Mouse (Mus musculus) kidney, adult 2 months (tissue): ENCODE measurements around the gene Gadd45g. TPM values are rescaled to one million over a fixed set of nuclear protein-coding genes. Genes with fewer than 3 reads are reported as not detected.
"Not testable (repeated sequence)": the region's sequence is repeated elsewhere in the genome, so short reads cannot be mapped to it uniquely, and the experiment has no call there.

Experiments used
- DNase-seq: peaks from one replicate; pipeline ENCODE4 v3.0.0; 2021
- H3K27ac ChIP-seq: fragments of 200-500 bp; 2 replicates; pipeline ENCODE4 v1.5.1; 2012; ENCODE audit warnings: low read depth, low read length, control low read depth, inconsistent platforms; ENCODE audit not compliant: insufficient read depth
- H3K27me3 ChIP-seq: fragments of 200-500 bp; replicated peaks from 2 replicates; pipeline ENCODE4 v1.6.1; 2012; ENCODE audit warnings: mild to moderate bottlenecking, moderate library complexity, low read length, inconsistent platforms; ENCODE audit not compliant: control insufficient read depth, insufficient read depth
- H3K36me3 ChIP-seq: fragments of 200-500 bp; 2 replicates; pipeline ENCODE4 v1.6.1; 2012; ENCODE audit warnings: mild to moderate bottlenecking, moderate library complexity, low read length, inconsistent platforms; ENCODE audit not compliant: control insufficient read depth, insufficient read depth
- H3K4me1 ChIP-seq: fragments of 200-500 bp; 2 replicates; pipeline ENCODE4 v1.6.1; 2011; ENCODE audit warnings: low read length; ENCODE audit not compliant: control insufficient read depth, insufficient read depth
- H3K4me3 ChIP-seq: fragments of 200-500 bp; 2 replicates; pipeline ENCODE4 v1.5.1; 2011; ENCODE audit warnings: mild to moderate bottlenecking, low read depth, low read length, control low read depth; ENCODE audit not compliant: insufficient read depth
- CTCF ChIP-seq: fragments of 200-500 bp; conservative IDR thresholded peaks from 2 replicates; pipeline ENCODE4 v1.5.1; 2011; ENCODE audit warnings: low read depth, mild to moderate bottlenecking, control low read depth, low read length, moderate library complexity, mixed read lengths; ENCODE audit not compliant: insufficient read depth, insufficient read length
- POLR2A ChIP-seq: fragments of 200-500 bp; IDR thresholded peaks from one replicate; pipeline ENCODE4 v1.6.1; 2011; ENCODE audit warnings: low read depth, low read length, control low read depth
- WGBS: fragments of 180-500 bp; shearing (Covaris S2); methylation state at CpG from one replicate; pipeline ENCODE4 v1.1.7; 2018; 5-methylcytosine and 5-hydroxymethylcytosine counted together
- polyA plus RNA-seq: library from polyadenylated mRNA; depleted of rRNA; stranded (reverse); fragments of >200 nt; gene quantifications from 2 replicates; pipeline ENCODE4 v1.2.3, GENCODE M21; 2012

Gadd45g gene
- polyA plus RNA-seq, 1 experiment, result 57.2 TPM

DNA sequence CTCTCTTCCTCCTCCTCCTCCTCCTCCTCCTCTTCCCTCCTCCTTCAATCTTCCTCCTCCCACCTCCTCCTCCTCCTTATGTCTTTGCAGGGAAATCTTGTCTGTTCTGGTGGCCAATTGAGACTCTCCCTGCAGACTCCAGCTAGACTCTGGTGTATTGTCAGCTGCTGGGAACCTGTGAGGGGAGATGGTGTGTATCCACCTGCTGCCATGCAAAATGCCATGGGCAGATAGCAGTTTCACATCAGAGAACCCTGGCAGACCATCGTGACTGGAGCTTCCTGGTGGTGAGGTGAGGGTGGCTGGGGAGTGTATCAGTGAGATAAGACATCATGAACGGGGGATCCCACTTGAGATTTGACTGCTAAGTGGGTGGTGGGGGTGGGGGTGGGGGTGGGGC is 12.0 kb upstream of the Gadd45g start:
- Histone ChIP-seq H3K27ac (no peak overlapping the region), H3K36me3 (no peaks in the 10 kb centered on the region), H3K4me1 (no peaks in the 10 kb centered on the region), H3K27me3 (no peaks in the 10 kb centered on the region), H3K4me3 (no peak overlapping the region)
- TF ChIP-seq CTCF (no peak), POLR2A (no peak)
- no peak for DNase-seq
- WGBS, result 64% methylated on average over 2 of the region's 2 CpGs

DNA sequence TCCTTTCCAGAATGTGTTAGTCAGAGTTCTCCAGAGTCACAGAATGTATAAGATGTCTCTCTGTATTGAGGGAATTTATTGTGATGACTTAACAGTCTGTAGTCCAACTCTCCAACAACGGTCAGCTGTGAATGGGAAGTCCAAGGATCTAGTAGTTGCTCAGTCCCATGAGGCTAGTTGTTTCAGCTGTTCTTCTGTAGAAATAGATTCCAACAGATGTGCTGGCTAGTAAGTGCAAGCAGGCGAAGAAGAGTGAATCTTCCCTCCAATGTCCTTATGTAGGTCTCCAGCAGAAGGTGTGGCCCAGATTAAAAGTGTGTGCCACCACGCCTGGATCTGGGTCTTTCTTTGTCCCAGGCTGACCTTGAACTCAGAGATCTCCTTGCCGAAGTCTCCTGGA is 11.3 kb upstream of the Gadd45g start:
- not testable (repeated sequence) for H3K27ac ChIP-seq
- 87% methylated on average over 4 of the region's 4 CpGs for WGBS

DNA sequence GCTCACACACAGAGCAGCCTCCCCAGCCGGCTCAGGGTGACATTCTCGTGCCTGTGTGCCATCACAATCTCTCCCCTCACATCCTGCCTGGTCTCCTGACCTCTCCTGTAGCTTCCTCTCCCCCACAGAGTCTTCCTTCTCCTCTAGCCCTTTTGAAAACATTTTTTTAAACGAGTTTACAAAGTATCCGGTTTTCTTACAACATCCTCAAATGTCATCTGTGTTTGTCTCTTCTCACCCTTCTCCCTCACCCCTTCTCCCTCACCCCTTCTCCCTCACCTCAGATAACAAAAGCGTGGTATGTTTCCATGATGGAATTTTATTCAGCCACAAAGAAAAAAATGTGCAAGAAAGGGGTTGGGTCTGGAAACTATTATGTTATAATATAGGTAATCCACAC is 9.1 kb upstream of the Gadd45g start:
- H3K4me1 ChIP-seq, result no peaks in the 10 kb centered on the region
- H3K36me3 ChIP-seq, result no peaks in the 10 kb centered on the region
- no peak overlapping the region for H3K27ac ChIP-seq
- no peak overlapping the region for H3K4me3 ChIP-seq
- WGBS, result 30% methylated on average over 5 of the region's 5 CpGs
- DNase-seq, result no peak
- TF ChIP-seq POLR2A (no peak), CTCF (no peak)
- H3K27me3 ChIP-seq, result no peaks in the 10 kb centered on the region

More for the DNA sequence above, 11.3 kb upstream of the Gadd45g start:
- H3K36me3 ChIP-seq, DNase-seq, H3K27me3 ChIP-seq, H3K4me3 ChIP-seq, H3K4me1 ChIP-seq: not testable (repeated sequence)

DNA sequence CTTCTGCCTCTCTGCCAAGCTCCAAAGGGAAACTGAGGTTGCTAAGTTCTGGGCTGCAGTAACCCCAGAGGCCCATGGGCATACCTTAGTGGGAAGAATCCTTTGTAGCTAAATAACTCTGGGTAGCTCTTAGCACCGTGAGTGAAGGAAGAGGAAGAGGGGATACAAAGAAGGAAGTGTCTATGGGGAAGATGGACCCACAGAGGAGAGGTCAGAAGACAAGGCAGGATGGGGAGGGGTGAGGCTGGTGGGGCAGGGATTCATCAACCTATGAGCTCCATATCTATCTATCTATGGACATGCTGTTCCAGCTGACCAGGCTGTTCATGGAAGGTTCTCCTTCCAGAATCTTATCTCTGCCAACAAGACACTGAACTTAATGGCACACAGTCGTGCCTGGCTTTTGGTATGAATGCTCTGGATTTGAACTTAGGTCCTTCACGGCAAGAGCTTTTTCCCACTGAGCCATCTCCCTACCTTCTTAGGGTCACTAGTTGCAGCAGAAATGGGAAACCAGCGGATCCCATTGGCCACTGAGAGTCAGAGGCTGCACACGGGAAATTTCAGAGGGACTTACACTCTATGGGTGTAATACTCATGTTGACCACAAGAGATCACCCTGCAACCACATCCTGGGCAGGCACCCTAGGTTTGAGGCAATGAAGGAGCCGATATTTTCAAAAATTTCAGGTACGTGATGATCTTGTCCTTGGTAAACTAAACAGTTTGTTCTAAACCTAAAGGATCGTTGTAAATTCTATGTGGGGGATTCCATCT is 7.0 kb upstream of the Gadd45g start:
- peak; percentile 67 for DNase-seq
- no peak overlapping the region for H3K4me3 ChIP-seq
- TF ChIP-seq POLR2A (no peak), CTCF (peak; percentile 88)
- H3K4me1 ChIP-seq, result no peaks in the 10 kb centered on the region
- no peaks in the 10 kb centered on the region for H3K36me3 ChIP-seq
- H3K27ac ChIP-seq, result no peak overlapping the region
- 16% methylated on average over 8 of the region's 8 CpGs for WGBS
- H3K27me3 ChIP-seq, result no peaks in the 10 kb centered on the region

DNA sequence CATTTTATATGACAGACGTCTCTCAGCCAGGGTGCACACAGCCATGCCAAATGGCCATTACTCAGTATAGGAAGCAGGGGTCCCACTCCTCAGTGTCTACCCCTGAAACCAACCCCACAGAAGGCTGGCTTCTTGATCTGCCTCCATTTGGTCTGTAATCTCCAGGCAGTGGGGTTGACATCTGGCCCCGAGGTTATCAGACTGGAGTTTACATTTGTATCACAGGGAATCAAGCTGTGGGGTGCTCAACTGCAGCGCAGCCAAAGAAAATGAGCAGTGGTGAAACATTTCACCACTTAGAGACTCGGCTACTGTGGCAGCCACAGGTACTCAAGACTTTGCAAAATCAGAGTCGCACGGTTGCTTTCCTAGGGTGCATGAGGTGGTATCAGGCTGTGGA is 5.8 kb upstream of the Gadd45g start:
- Histone ChIP-seq H3K27me3 (no peaks in the 10 kb centered on the region), H3K4me3 (no peak overlapping the region), H3K27ac (no peak overlapping the region), H3K4me1 (peaks cover 3% of the 10 kb centered on the region; the same call in 1 of the 2 replicates), H3K36me3 (no peaks in the 10 kb centered on the region)
- DNase-seq, result no peak
- TF ChIP-seq CTCF (no peak), POLR2A (no peak)
- WGBS, result 77% methylated on average over 6 of the region's 6 CpGs

DNA sequence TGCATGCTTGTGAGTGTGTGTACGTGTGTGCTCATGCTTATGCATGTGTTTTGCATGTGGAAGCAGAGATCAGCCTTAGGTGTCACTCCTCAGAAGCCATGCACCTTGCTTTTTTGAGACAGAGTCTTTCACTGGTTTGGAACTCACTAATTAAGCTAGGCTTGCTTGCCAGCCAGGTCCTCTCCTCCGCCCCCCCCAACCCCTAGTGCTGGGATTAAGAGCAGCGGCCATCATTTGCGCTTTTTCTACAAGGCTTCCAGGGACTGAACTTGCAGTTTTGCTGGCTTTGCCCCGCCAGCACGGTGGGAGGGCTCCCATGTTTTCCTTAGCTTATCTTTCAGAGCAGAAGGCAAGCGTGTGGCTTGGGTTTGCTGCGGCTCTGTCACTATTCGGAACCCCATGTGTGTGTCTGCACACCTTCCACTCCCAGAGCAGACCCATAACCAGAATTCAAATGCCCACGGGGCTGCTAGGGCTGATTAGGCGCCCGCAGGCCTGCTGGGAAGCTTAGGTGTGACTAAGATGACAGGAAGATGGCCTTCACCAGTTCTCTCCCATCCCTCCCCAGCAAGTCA is 4.8 kb upstream of the Gadd45g start:
- Histone ChIP-seq H3K27me3 (no peaks in the 10 kb centered on the region), H3K4me1 (peaks cover 3% of the 10 kb centered on the region; the same call in 1 of the 2 replicates), H3K27ac (no peak overlapping the region), H3K4me3 (no peak overlapping the region), H3K36me3 (no peaks in the 10 kb centered on the region)
- DNase-seq, result no peak
- WGBS, result 80% methylated on average over 12 of the region's 12 CpGs
- no peak for TF ChIP-seq POLR2A
- TF ChIP-seq CTCF, result no peak

DNA sequence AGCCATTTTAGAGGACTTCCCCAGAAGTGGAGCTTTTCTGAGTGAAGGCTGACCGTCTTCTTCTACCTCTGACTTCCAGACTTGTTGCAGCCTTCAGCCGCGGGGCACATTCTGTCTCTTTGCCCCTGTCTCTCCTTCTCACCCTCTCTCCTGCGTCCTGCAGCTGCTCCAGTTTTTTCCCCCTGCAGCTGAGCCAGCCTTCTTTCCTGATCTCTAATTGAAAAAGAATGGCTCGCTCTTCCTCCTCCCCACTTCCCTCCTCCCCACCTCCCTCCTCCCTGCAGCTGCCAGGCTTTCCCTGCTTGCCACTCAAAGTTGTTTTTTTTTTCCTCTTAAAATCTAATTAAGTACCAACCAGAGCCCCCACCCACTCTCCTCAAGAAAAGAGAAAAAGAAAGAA is 4.3 kb upstream of the Gadd45g start:
- H3K27me3 ChIP-seq, result no peaks in the 10 kb centered on the region
- no peaks in the 10 kb centered on the region for H3K36me3 ChIP-seq
- WGBS, result 34% methylated on average over 5 of the region's 5 CpGs
- peaks cover 3% of the 10 kb centered on the region; the same call in 1 of the 2 replicates for H3K4me1 ChIP-seq
- no peak overlapping the region for H3K4me3 ChIP-seq
- H3K27ac ChIP-seq, result no peak overlapping the region
- DNase-seq, result no peak
- TF ChIP-seq CTCF (no peak), POLR2A (no peak)

DNA sequence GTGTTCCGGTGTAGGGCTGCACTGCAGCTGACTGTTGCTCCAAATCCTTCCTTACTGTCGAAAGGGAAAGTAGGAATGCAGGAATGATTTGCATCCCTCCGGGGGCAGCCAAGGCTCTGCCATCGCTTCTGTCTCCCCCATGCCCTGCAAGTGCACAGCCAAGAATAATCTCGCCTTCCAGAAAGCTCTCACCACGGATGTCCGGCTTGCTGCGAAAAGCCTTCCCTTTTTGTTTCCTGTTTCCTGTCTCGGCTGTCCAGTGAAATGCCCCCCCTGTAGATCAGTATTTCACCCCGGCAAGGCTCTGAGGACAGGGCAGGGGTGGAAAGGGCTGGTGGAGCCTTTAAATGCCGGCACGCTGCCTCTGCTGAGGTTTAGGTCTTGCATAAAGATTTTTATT is 3.7 kb upstream of the Gadd45g start:
- peak; percentile 51 for DNase-seq
- peaks cover 3% of the 10 kb centered on the region; the same call in 1 of the 2 replicates for H3K4me1 ChIP-seq
- no peaks in the 10 kb centered on the region for H3K36me3 ChIP-seq
- H3K4me3 ChIP-seq, result no peak overlapping the region
- no peaks in the 10 kb centered on the region for H3K27me3 ChIP-seq
- H3K27ac ChIP-seq, result no peak overlapping the region
- WGBS, result 28% methylated on average over 12 of the region's 12 CpGs
- TF ChIP-seq CTCF (no peak), POLR2A (no peak)
